Mouse (Mus musculus): ENCODE measurements around the gene Gm45208.

The Gm45208 gene

DNA sequence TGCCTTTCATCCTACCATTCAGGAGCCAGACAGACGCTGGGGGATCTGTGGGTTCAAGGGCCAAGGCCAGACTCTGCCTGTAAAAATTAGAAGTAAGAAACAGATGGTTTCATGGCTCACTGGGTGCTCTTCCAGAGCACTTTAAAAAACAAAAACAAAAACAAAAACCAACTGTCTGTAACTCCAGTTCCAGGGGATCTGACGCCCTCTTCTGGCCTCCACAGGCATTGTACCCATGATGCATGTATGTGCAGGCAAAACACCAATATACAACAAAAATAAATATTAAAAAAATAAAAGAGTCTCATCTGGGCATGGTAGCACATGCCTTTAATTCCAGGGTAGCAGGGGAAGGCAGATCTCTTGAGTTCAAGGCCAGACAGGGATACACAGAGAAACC lies 50.7 kb downstream of the Gm45208 start:
- DNase-seq (ENCODE audit: low read depth, low spot score) = no peak

- no peak for DNase-seq (ENCODE audit: low read depth, low spot score)
Measured at GRCm38 (mm10) chrX:7775501-7776205, 53.6 kb downstream of the Gm45208 start.

GRCm38 (mm10) chrX:7776329-7777082 lies 54.5 kb downstream of the Gm45208 start:
- no peak for DNase-seq (ENCODE audit: low read depth, low spot score)

- DNase-seq (ENCODE audit: low read depth, low spot score) = no peak
Measured at GRCm38 (mm10) chrX:7778450-7779244, 56.6 kb downstream of the Gm45208 start.

GRCm38 (mm10) chrX:7779294-7779693 lies 57.2 kb downstream of the Gm45208 start:
- no peak for DNase-seq (ENCODE audit: low read depth, low spot score)
